Mouse (Mus musculus) G1E (cell line): Measurements from ENCODE around the gene Zmym4.

Source experiments
- CTCF ChIP-seq: IDR thresholded peaks from 2 replicates; pipeline ENCODE4 v1.5.1; 2012; ENCODE audit warnings: low read depth, low read length, inconsistent platforms, mixed read lengths
- GATA1 ChIP-seq: IDR thresholded peaks from 2 replicates; pipeline ENCODE4 v1.6.1; 2012; ENCODE audit warnings: borderline replicate concordance, low read length, inconsistent platforms, mixed read lengths
- POLR2AphosphoS5 ChIP-seq: IDR thresholded peaks from 2 replicates; pipeline ENCODE4 v1.6.1; 2012; ENCODE audit warnings: low read depth, low read length, inconsistent platforms; ENCODE audit not compliant: insufficient replicate concordance

DNA sequence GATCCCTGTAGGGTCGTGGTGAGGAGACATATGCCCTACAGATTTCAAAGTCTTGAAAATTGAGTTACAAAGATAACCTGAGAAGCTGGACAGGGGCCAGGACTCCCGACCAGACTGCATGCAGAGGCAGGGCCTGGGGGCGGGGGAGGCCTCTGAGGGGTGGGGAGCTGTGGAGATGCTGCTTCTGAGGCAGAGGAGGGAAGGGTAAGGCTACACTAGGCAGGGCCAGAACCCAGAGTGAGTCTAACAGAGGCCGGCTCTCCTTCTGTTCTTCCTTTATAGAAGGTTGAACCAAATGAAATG lies 117.2 kb downstream of the Zmym4 start:
- TF ChIP-seq CTCF = no peak
- TF ChIP-seq GATA1 = no peak
- TF ChIP-seq POLR2AphosphoS5 = no peak
